Comparison of ENCODE assay signal across 12 mouse cellular contexts in the genomic region with DNA sequence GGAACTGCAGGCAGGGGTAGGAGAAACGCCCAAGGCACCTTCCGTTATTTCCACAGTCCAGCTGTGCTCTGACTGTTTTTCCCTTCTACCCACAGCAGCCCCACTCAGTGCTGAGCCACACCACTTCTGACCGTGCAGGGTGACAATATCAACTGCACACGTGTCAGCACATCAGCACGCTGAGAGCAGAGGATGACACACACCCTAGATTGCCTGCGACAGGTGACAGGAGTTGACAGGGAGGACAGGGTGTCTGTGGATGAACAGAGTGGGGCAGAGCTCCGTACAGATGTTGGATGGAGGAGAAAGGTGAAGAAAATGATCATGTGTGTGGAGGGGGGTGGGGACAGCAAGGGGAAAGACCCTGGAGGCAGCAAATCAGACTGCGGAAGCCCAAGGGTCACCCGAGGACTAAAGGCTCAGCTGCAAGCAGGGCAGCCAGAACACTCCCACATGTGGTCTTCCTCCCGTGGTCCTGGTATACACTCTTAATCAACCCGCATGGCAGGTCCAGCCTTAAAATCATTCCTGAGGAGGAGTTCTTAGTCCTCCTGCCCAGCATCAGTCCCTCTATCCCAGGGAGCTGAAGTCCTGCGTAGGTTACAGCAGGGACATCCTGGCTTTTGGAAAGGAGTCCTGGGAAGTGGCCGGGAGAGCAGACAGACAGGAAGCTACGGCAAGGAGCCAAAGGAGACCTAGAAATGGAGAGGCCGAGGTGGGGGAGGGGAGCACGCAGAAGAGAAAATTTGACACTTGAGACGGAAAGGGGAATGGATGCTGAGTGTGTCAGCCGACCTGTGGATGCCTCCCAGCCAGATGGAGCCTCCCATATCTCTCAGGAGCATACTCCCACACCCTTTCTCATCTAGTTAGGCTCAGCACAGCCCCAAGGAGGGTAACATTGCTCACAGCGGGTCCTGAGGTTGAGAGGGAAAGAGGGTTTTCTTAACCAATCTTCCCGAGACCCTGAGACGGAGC.
DNase-seq lines count a peak whose midpoint lies in the region; ATAC-seq and TF ChIP-seq lines count a peak whose summit lies in the region.
"Had no signal": no experiment of that assay in that cellular context is flagged by ENCODE, and none has a peak within 500 bp of the region (broad histone marks: within the 10 kb centered on the region; RNA-seq: fewer than 3 reads in every experiment).

No protein-coding gene starts in this region.

- no peaks in the 10 kb centered on the region for H3K79me3 ChIP-seq in C2C12 (ENCODE audit: low read depth)

- 0 out of 2 replicates have a peak, but pooled peaks cover 7% of the 10 kb centered on the region for H3K4me1 ChIP-seq in heart, embryonic 11.5 days (ENCODE audit: control insufficient read depth, insufficient read depth, low read length)
- H3K4me1 ChIP-seq in embryonic facial prominence, embryonic 12.5 days, result peaks cover 23% of the 10 kb centered on the region
- peaks cover 7% of the 10 kb centered on the region for H3K4me1 ChIP-seq in intestine, embryonic 16.5 days (ENCODE audit: control insufficient read depth, insufficient read depth, low read length)
- H3K4me1 ChIP-seq: liver, embryonic 15.5 days had no signal

- TF ChIP-seq CTCF in C2C12 (IDR thresholded peaks at IDR 0.05; ENCODE audit: control insufficient read depth, insufficient read depth, insufficient read length), result no peak

- 0 out of 2 replicates have a peak, but pooled peaks have one; percentile 46 for ATAC-seq in heart, embryonic 11.5 days (replicated peaks; ENCODE audit: insufficient number of reproducible peaks, low FRiP score, low TSS enrichment)
- ATAC-seq in embryonic facial prominence, embryonic 12.5 days (ENCODE audit: insufficient number of reproducible peaks, insufficient read depth, low FRiP score, low TSS enrichment), result no peak
- ATAC-seq in intestine, embryonic 16.5 days, result no peak
- ATAC-seq: intestine, embryonic 15.5 days had no signal

- 0 out of 2 replicates have a peak, but pooled peaks cover 2% of the 10 kb centered on the region for H3K27me3 ChIP-seq in heart, embryonic 11.5 days (ENCODE audit: control insufficient read depth, insufficient read depth, low read length)
- peaks cover 7% of the 10 kb centered on the region for H3K27me3 ChIP-seq in C2C12 (ENCODE audit: control insufficient read depth, insufficient read depth, insufficient read length)
- no peaks in the 10 kb centered on the region for H3K27me3 ChIP-seq in embryonic facial prominence, embryonic 12.5 days
- H3K27me3 ChIP-seq in intestine, embryonic 16.5 days (replicated peaks; ENCODE audit: control insufficient read depth, insufficient read depth, low read length), result no peaks in the 10 kb centered on the region
- H3K27me3 ChIP-seq: intestine, embryonic 15.5 days; limb, embryonic 12.5 days; liver, embryonic 15.5 days had no signal

- H3K9ac ChIP-seq in heart, embryonic 11.5 days (ENCODE audit: low read depth, low read length), result no peak overlapping the region
- H3K9ac ChIP-seq in embryonic facial prominence, embryonic 12.5 days, result no peak overlapping the region
- H3K9ac ChIP-seq in intestine, embryonic 16.5 days (ENCODE audit: low read depth, low read length), result no peak overlapping the region
- H3K9ac ChIP-seq: intestine, embryonic 15.5 days; limb, embryonic 12.5 days; liver, embryonic 15.5 days had no signal

- H3ac ChIP-seq in C2C12 (ENCODE audit: control insufficient read depth, insufficient read length, low read depth), result no peak overlapping the region

- 39% methylated on average over 21 of the region's 21 CpGs for WGBS in heart, embryonic 11.5 days (ENCODE audit: insufficient replicate concordance)
- WGBS in embryonic facial prominence, embryonic 12.5 days, result 31% methylated on average over 21 of the region's 21 CpGs
- WGBS in intestine, embryonic 16.5 days, result 55% methylated on average over 21 of the region's 21 CpGs

- H3K36me3 ChIP-seq in heart, embryonic 11.5 days (ENCODE audit: control insufficient read depth, insufficient read depth, low read length), result no peaks in the 10 kb centered on the region
- no peaks in the 10 kb centered on the region for H3K36me3 ChIP-seq in C2C12 (ENCODE audit: control insufficient read depth, insufficient read depth)
- no peaks in the 10 kb centered on the region for H3K36me3 ChIP-seq in embryonic facial prominence, embryonic 12.5 days
- no peaks in the 10 kb centered on the region for H3K36me3 ChIP-seq in intestine, embryonic 16.5 days (ENCODE audit: control insufficient read depth, insufficient read depth, low read length)
- H3K36me3 ChIP-seq: intestine, embryonic 15.5 days; limb, embryonic 12.5 days; liver, embryonic 15.5 days had no signal

- H3K4me2 ChIP-seq in heart, embryonic 11.5 days, result no peak overlapping the region
- peak overlapping the region; percentile 15; the same call in 1 of the 2 replicates for H3K4me2 ChIP-seq in embryonic facial prominence, embryonic 12.5 days (replicated peaks)
- no peak overlapping the region for H3K4me2 ChIP-seq in intestine, embryonic 16.5 days (ENCODE audit: low read depth, low read length)
- H3K4me2 ChIP-seq: intestine, embryonic 15.5 days; limb, embryonic 12.5 days; liver, embryonic 15.5 days had no signal

- H3K4me3 ChIP-seq in heart, embryonic 11.5 days (ENCODE audit: low read depth, low read length), result no peak overlapping the region
- H3K4me3 ChIP-seq in C2C12 (ENCODE audit: insufficient read depth, poor library complexity, severe bottlenecking), result no peak overlapping the region
- no peak overlapping the region for H3K4me3 ChIP-seq in embryonic facial prominence, embryonic 12.5 days
- no peak overlapping the region for H3K4me3 ChIP-seq in intestine, embryonic 16.5 days (ENCODE audit: low read length)
- H3K4me3 ChIP-seq: intestine, embryonic 15.5 days; limb, embryonic 12.5 days; liver, embryonic 15.5 days had no signal

- DNase-seq in heart, adult 11 months, result no peak
- peak; percentile 3 to 20 for DNase-seq in kidney, postnatal 25 days
- no peak for DNase-seq in kidney, adult 11 months
- no peak for DNase-seq in layer of hippocampus, adult 11-12 months (ENCODE audit: low spot score)
- DNase-seq: cerebellum, adult 11-12 months had no signal

- H3K79me2 ChIP-seq in C2C12 (ENCODE audit: control insufficient read depth, insufficient read depth), result no peaks in the 10 kb centered on the region

- H3K9me3 ChIP-seq in heart, embryonic 11.5 days (replicated peaks; ENCODE audit: control insufficient read depth, low read length), result no peaks in the 10 kb centered on the region
- H3K9me3 ChIP-seq in embryonic facial prominence, embryonic 12.5 days, result no peaks in the 10 kb centered on the region
- H3K9me3 ChIP-seq in intestine, embryonic 16.5 days (ENCODE audit: control insufficient read depth, low read length), result no peaks in the 10 kb centered on the region
- H3K9me3 ChIP-seq: intestine, embryonic 15.5 days; limb, embryonic 12.5 days; liver, embryonic 15.5 days had no signal

- no peak overlapping the region for H3K27ac ChIP-seq in heart, embryonic 11.5 days (ENCODE audit: low read depth, low read length)
- 0 out of 2 replicates have a peak overlapping the region, but pooled peaks have one; percentile 5 for H3K27ac ChIP-seq in embryonic facial prominence, embryonic 12.5 days
- no peak overlapping the region for H3K27ac ChIP-seq in intestine, embryonic 16.5 days (ENCODE audit: low read length)
- H3K27ac ChIP-seq: intestine, embryonic 15.5 days; limb, embryonic 12.5 days; liver, embryonic 15.5 days had no signal

TF ChIP-seq in C2C12, 6 proteins besides CTCF, POLR2A, EP300 and RAD21:
- TF ChIP-seq MYOG (IDR thresholded peaks at IDR 0.05; ENCODE audit: control insufficient read depth, extremely low read depth, insufficient read length) (no peak), USF1 (IDR thresholded peaks at IDR 0.05; ENCODE audit: low read depth) (no peak), MAX (IDR thresholded peaks at IDR 0.05) (no peak), MYOD1 (IDR thresholded peaks at IDR 0.05; ENCODE audit: control insufficient read depth, insufficient read length, low read depth) (peak; percentile 83)

Comparison
In these comparisons a context has a peak if more than half of its experiments do, and no peak if none do; other contexts are left out.
1. DNase-seq: peak in kidney, postnatal 25 days (2 of 2); none in heart, adult 11 months (single experiment), kidney, adult 11 months (single experiment) and layer of hippocampus, adult 11-12 months (single experiment).